9 mouse cellular contexts compared by ENCODE assay signal in genomic region chr8:126913241-126914106, GRCm38 (mm10). TPM values are rescaled to one million over a fixed set of nuclear protein-coding genes. Genes with fewer than 3 reads are reported as not detected.
A peak's percentile ranks its signal among the peaks of the same experiment; 100 is the strongest.
DNase-seq lines count a peak whose midpoint lies in the region; ATAC-seq and TF ChIP-seq lines count a peak whose summit lies in the region.
"Had no signal": no experiment of that assay in that cellular context is flagged by ENCODE, and none has a peak within 500 bp of the region (broad histone marks: within the 10 kb centered on the region; RNA-seq: fewer than 3 reads in every experiment).

No protein-coding gene starts in this region.

- no peak for DNase-seq in left cerebral cortex, adult 2 months (ENCODE audit: extremely low spot score in 1 of 2, low spot score in 2 of 2)
- DNase-seq in left cerebral cortex, adult 11 months (ENCODE audit: low spot score), result no peak
- DNase-seq in cerebellum, adult 18-20 months, result peak; percentile 40 to 63
- DNase-seq in heart, adult 8-10 months (ENCODE audit: low spot score), result peak; percentile 73
- DNase-seq in kidney, postnatal 25 days, result peak; percentile 58 to 87
- no peak for DNase-seq in frontal cortex, postnatal 10 days (ENCODE audit: low spot score in 2 of 2)

- 61% methylated on average over 12 of the region's 12 CpGs for WGBS in liver, embryonic 12.5 days (ENCODE audit: insufficient replicate concordance)

- peaks cover 13% of the 10 kb centered on the region for H3K4me1 ChIP-seq in liver, embryonic 12.5 days

- H3K4me2 ChIP-seq in liver, embryonic 12.5 days, result no peak overlapping the region

- no peaks in the 10 kb centered on the region for H3K36me3 ChIP-seq in liver, embryonic 12.5 days

- H3K27me3 ChIP-seq in liver, embryonic 12.5 days (replicated peaks), result no peaks in the 10 kb centered on the region

- no peak overlapping the region for H3K9ac ChIP-seq in liver, embryonic 12.5 days

- no peak for ATAC-seq in CD4-positive, CD25-positive, alpha-beta regulatory T cell, adult 4 months
- no peak for ATAC-seq in liver, embryonic 12.5 days

- intact Hi-C loops in left cerebral cortex, adult 2 months (cut with DNase I), result no loop called here

- no peak for TF ChIP-seq CTCF in left cerebral cortex, adult 2 months (IDR thresholded peaks at IDR 0.05)

- no peaks in the 10 kb centered on the region for H3K9me3 ChIP-seq in liver, embryonic 12.5 days (replicated peaks)
- H3K9me3 ChIP-seq: G1E had no signal

- no peak overlapping the region for H3K4me3 ChIP-seq in left cerebral cortex, adult 2 months
- no peak overlapping the region for H3K4me3 ChIP-seq in liver, embryonic 12.5 days

- H3K27ac ChIP-seq in left cerebral cortex, adult 2 months, result peak overlapping the region; percentile 41; the same call in 1 of the 2 replicates
- no peak overlapping the region for H3K27ac ChIP-seq in liver, embryonic 12.5 days

RNA-seq across cellular contexts. Expression of gene Tomm20, which starts 32.2 kb away (rescaled TPM):
- 100 to 1,000 TPM; 181 to 182 TPM for total RNA-seq in left cerebral cortex, adult 2 months (2021)
- 100 to 1,000 TPM in 1 of 4 experiments, 10 to 100 TPM in 3; 82.0 to 104 (median 91.0) TPM for total RNA-seq in heart, adult 8-10 months (2022)
- 10 to 100 TPM; 28.5 to 80.4 TPM for polyA plus RNA-seq in CD4-positive, CD25-positive, alpha-beta regulatory T cell, adult 4 months (2017; shearing (Covaris generic))
- polyA plus RNA-seq in liver, embryonic 12.5 days (2016; fragmentation: Nextera tagmentation; extraction: Ambion mirVana), result 219 and 232 TPM in 2 replicates

RNA-seq across cellular contexts. Expression of gene Rbm34, which starts 57.4 kb away (rescaled TPM):
- total RNA-seq in left cerebral cortex, adult 2 months (2021), result 10 to 100 TPM; 13.9 to 14.8 TPM
- 1 to 10 TPM; 2.7 to 4.1 (median 3.2) TPM for total RNA-seq in heart, adult 8-10 months (2022)
- 10 to 100 TPM; 12.7 to 20.8 TPM for polyA plus RNA-seq in CD4-positive, CD25-positive, alpha-beta regulatory T cell, adult 4 months (2017; shearing (Covaris generic))
- 22.5 and 24.6 TPM in 2 replicates for polyA plus RNA-seq in liver, embryonic 12.5 days (2016; fragmentation: Nextera tagmentation; extraction: Ambion mirVana)

Comparison
In these comparisons a context has a peak if more than half of its experiments do, and no peak if none do; other contexts are left out.
1. DNase-seq: peak in cerebellum, adult 18-20 months (2 of 2), heart, adult 8-10 months (single experiment) and kidney, postnatal 25 days (2 of 2); none in left cerebral cortex, adult 2 months (0 of 2), left cerebral cortex, adult 11 months (single experiment) and frontal cortex, postnatal 10 days (0 of 2).